ENCODE assay signal across 8 mouse cellular contexts in genomic region chr5:25498346-25498820, GRCm38 (mm10). TPM values are rescaled to one million over a fixed set of nuclear protein-coding genes. Genes with fewer than 3 reads are reported as not detected.
DNase-seq lines count a peak whose midpoint lies in the region; ATAC-seq and TF ChIP-seq lines count a peak whose summit lies in the region.

Gene Kmt2c, minus strand, starts transcription at chr5:25498783.

- DNase-seq in adrenal gland, postnatal 10 days, result peak; percentile 91
- DNase-seq in embryonic facial prominence, embryonic 14.5 days (ENCODE audit: low spot score), result no peak
- DNase-seq in heart, adult 2 months, result no peak
- DNase-seq in kidney, adult 9 months, result peak; percentile 73
- no peak for DNase-seq in neural tube, embryonic 11.5 days (ENCODE audit: low spot score)
- DNase-seq in thymus, postnatal 10 days (ENCODE audit: low spot score in 2 of 2), result peak; percentile 66 to 67

- H3K9me3 ChIP-seq in embryonic facial prominence, embryonic 14.5 days (ENCODE audit: control insufficient read depth, low read length), result no peaks in the 10 kb centered on the region
- H3K9me3 ChIP-seq in liver, embryonic 12.5 days (replicated peaks), result no peaks in the 10 kb centered on the region
- no peaks in the 10 kb centered on the region for H3K9me3 ChIP-seq in neural tube, embryonic 11.5 days (ENCODE audit: control insufficient read depth, low read length)

- TF ChIP-seq POLR2A in heart, adult 2 months (IDR thresholded peaks at IDR 0.05; ENCODE audit: insufficient read depth, low read depth, low read length), result peak; percentile 72

- no peaks in the 10 kb centered on the region for H3K27me3 ChIP-seq in embryonic facial prominence, embryonic 14.5 days (replicated peaks; ENCODE audit: control insufficient read depth, insufficient read depth, low read length)
- H3K27me3 ChIP-seq in heart, adult 2 months (ENCODE audit: control insufficient read depth, insufficient read depth, low read length), result no peaks in the 10 kb centered on the region
- H3K27me3 ChIP-seq in liver, embryonic 12.5 days (replicated peaks), result no peaks in the 10 kb centered on the region
- H3K27me3 ChIP-seq in neural tube, embryonic 11.5 days (ENCODE audit: control insufficient read depth, insufficient read depth, low read length), result no peaks in the 10 kb centered on the region

- no peak for TF ChIP-seq CTCF in heart, adult 2 months (IDR thresholded peaks at IDR 0.05)

- peaks cover 15% of the 10 kb centered on the region for H3K4me1 ChIP-seq in embryonic facial prominence, embryonic 14.5 days (ENCODE audit: control insufficient read depth, insufficient read depth, low read length)
- peaks cover 2% of the 10 kb centered on the region for H3K4me1 ChIP-seq in heart, adult 2 months (ENCODE audit: control insufficient read depth, insufficient read depth, low read length)
- H3K4me1 ChIP-seq in liver, embryonic 12.5 days, result peaks cover 37% of the 10 kb centered on the region
- H3K4me1 ChIP-seq in neural tube, embryonic 11.5 days (ENCODE audit: control insufficient read depth, insufficient read depth, low read length), result peaks cover 8% of the 10 kb centered on the region; the same call in 1 of the 2 replicates

- whole genome bisulfite sequencing in embryonic facial prominence, embryonic 14.5 days, result 2% methylated on average over 21 of the region's 54 CpGs
- WGBS in heart, adult 2 months, result 2% methylated on average over 46 of the region's 54 CpGs
- 2% methylated on average over 51 of the region's 54 CpGs for WGBS in liver, embryonic 12.5 days (ENCODE audit: insufficient replicate concordance)
- 0% methylated on average over 31 of the region's 54 CpGs for WGBS in neural tube, embryonic 11.5 days

- ATAC-seq in CD4-positive, CD25-positive, alpha-beta regulatory T cell, adult 4 months, result peak; percentile 27
- ATAC-seq in embryonic facial prominence, embryonic 14.5 days (ENCODE audit: low read depth), result peak; percentile 7
- ATAC-seq in liver, embryonic 12.5 days, result peak; percentile 6
- ATAC-seq in neural tube, embryonic 11.5 days (ENCODE audit: insufficient read depth, low FRiP score, low TSS enrichment), result peak; percentile 13; the same call in 1 of the 2 replicates

- H3K9ac ChIP-seq in embryonic facial prominence, embryonic 14.5 days (ENCODE audit: low read depth, low read length), result peak within 1 kb of the TSS; percentile 92
- peak within 1 kb of the TSS; percentile 100 for H3K9ac ChIP-seq in heart, adult 2 months (ENCODE audit: low read depth, low read length)
- peak within 1 kb of the TSS; percentile 97 for H3K9ac ChIP-seq in liver, embryonic 12.5 days
- peak within 1 kb of the TSS; percentile 95 for H3K9ac ChIP-seq in neural tube, embryonic 11.5 days (ENCODE audit: low read length)

- intact Hi-C loops in heart, adult 2 months (cut with DNase I), result loop anchor here (5.0 kb wide), 3 partner anchors 61 to 209 kb away; partner anchors contain the start of gene Xrcc2

- peak within 1 kb of the TSS; percentile 100 for H3K27ac ChIP-seq in embryonic facial prominence, embryonic 14.5 days (replicated peaks; ENCODE audit: low read depth, low read length)
- H3K27ac ChIP-seq in heart, adult 2 months, result peak within 1 kb of the TSS; percentile 99
- H3K27ac ChIP-seq in liver, embryonic 12.5 days, result peak within 1 kb of the TSS; percentile 100
- peak within 1 kb of the TSS; percentile 99 for H3K27ac ChIP-seq in neural tube, embryonic 11.5 days (ENCODE audit: low read depth, low read length)

- no peaks in the 10 kb centered on the region for H3K36me3 ChIP-seq in embryonic facial prominence, embryonic 14.5 days (ENCODE audit: control insufficient read depth, insufficient read depth, low read length)
- peaks cover 7% of the 10 kb centered on the region for H3K36me3 ChIP-seq in heart, adult 2 months (ENCODE audit: control insufficient read depth, insufficient read depth, low read length)
- no peaks in the 10 kb centered on the region for H3K36me3 ChIP-seq in liver, embryonic 12.5 days
- no peaks in the 10 kb centered on the region for H3K36me3 ChIP-seq in neural tube, embryonic 11.5 days (ENCODE audit: control insufficient read depth, insufficient read depth, low read length)

- peak within 1 kb of the TSS; percentile 86 for H3K4me3 ChIP-seq in embryonic facial prominence, embryonic 14.5 days (ENCODE audit: low read depth, low read length)
- peak within 1 kb of the TSS; percentile 93 for H3K4me3 ChIP-seq in heart, adult 2 months
- H3K4me3 ChIP-seq in liver, embryonic 12.5 days, result peak within 1 kb of the TSS; percentile 97
- peak within 1 kb of the TSS; percentile 98 for H3K4me3 ChIP-seq in neural tube, embryonic 11.5 days (ENCODE audit: low read depth, low read length)

- peak within 1 kb of the TSS; percentile 76 for H3K4me2 ChIP-seq in embryonic facial prominence, embryonic 14.5 days (ENCODE audit: low read depth, low read length)
- peak within 1 kb of the TSS; percentile 96 for H3K4me2 ChIP-seq in liver, embryonic 12.5 days
- peak within 1 kb of the TSS; percentile 81 for H3K4me2 ChIP-seq in neural tube, embryonic 11.5 days (ENCODE audit: low read depth)

- H3K79me2 ChIP-seq in heart, adult 2 months (replicated peaks; ENCODE audit: control insufficient read depth, insufficient read depth, low read length), result peaks cover 4% of the 10 kb centered on the region; the same call in 1 of the 2 replicates

- no peak for TF ChIP-seq EP300 in heart, adult 2 months (IDR thresholded peaks at IDR 0.05; ENCODE audit: insufficient read depth, low read depth, low read length)

RNA-seq across cellular contexts. Expression of gene Kmt2c, which starts in this region (rescaled TPM):
- 10 to 100 TPM; 37.5 to 38.5 TPM for polyA plus RNA-seq in CD4-positive, CD25-positive, alpha-beta regulatory T cell, adult 4 months (2017; shearing (Covaris generic))
- total RNA-seq in adrenal gland, postnatal 10 days (2021), result 10 to 100 TPM; 40.3 to 58.9 TPM
- 19.9 and 20.0 TPM in 2 replicates for polyA plus RNA-seq in embryonic facial prominence, embryonic 14.5 days (2014; fragmentation: Nextera tagmentation; extraction: Ambion mirVana)
- total RNA-seq in heart, adult 2 months (2021), result 10 to 100 TPM; 43.0 to 44.0 TPM
- polyA plus RNA-seq in heart, adult 2 months (2012; rRNA removed), result 11.6 and 18.0 TPM in 2 replicates
- polyA plus RNA-seq in liver, embryonic 12.5 days (2016; fragmentation: Nextera tagmentation; extraction: Ambion mirVana), result 11.6 and 11.9 TPM in 2 replicates
- 18.7 and 19.8 TPM in 2 replicates for polyA plus RNA-seq in neural tube, embryonic 11.5 days (2014; fragmentation: Nextera tagmentation; extraction: Ambion mirVana)

Comparison
In these comparisons a context has a peak if more than half of its experiments do, and no peak if none do; other contexts are left out.
1. DNase-seq: peak in adrenal gland, postnatal 10 days (single experiment), kidney, adult 9 months (single experiment) and thymus, postnatal 10 days (2 of 2); none in embryonic facial prominence, embryonic 14.5 days (single experiment), heart, adult 2 months (0 of 2) and neural tube, embryonic 11.5 days (single experiment).
2. Peak in every context shown above with its lines, with median percentiles within 50 percentile points of each other: ATAC-seq, H3K27ac ChIP-seq, H3K4me2 ChIP-seq, H3K4me3 ChIP-seq and H3K9ac ChIP-seq.